Mouse (Mus musculus): ENCODE measurements around the gene Aqp6.

DNA sequence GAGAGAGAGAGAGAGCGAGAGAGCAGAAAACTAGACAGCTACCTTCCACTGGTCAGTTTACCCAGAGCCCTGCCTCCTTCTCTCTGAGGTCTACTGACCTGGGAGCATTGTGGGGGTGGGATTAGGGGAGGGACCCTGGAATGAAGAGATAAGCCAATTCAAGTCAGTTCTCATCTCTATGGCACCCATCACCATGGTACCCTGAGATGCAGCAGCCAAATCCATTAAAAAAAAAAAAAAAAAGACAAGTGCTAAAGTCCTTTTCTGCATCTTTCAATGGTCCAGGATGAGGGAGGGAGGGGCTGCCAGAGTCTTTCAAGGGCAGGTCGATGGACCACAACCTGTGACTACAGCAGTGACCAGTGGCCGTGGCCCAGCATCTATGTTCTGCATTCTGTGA, 4.4 kb downstream of the Aqp6 start:
- no peak for TF ChIP-seq GATA1 (IDR thresholded peaks at IDR 0.05; ENCODE audit: borderline replicate concordance, low read length)
- no peak for TF ChIP-seq FLI1 (IDR thresholded peaks at IDR 0.05; ENCODE audit: low read length)
